Mouse (Mus musculus): ENCODE data around the gene Scn3a.

GRCm38 (mm10) chr2:65443082-65443481 lies 124.3 kb downstream of the Scn3a start:
- no peak for TF ChIP-seq POLR2A (IDR thresholded peaks at IDR 0.05; ENCODE audit: low read depth, low read length)
- no peak for TF ChIP-seq CTCF (IDR thresholded peaks at IDR 0.05; ENCODE audit: extremely low read depth, insufficient read depth, insufficient read length, insufficient replicate concordance)

All from spleen, adult 2 months (tissue).